Mouse (Mus musculus): ENCODE data around the gene Clpb. TPM values are rescaled to one million over a fixed set of nuclear protein-coding genes. Genes with fewer than 3 reads are reported as not detected.

Clpb gene
- polyA plus RNA-seq (2017; shearing (Covaris generic)) = 26.2 TPM

DNA sequence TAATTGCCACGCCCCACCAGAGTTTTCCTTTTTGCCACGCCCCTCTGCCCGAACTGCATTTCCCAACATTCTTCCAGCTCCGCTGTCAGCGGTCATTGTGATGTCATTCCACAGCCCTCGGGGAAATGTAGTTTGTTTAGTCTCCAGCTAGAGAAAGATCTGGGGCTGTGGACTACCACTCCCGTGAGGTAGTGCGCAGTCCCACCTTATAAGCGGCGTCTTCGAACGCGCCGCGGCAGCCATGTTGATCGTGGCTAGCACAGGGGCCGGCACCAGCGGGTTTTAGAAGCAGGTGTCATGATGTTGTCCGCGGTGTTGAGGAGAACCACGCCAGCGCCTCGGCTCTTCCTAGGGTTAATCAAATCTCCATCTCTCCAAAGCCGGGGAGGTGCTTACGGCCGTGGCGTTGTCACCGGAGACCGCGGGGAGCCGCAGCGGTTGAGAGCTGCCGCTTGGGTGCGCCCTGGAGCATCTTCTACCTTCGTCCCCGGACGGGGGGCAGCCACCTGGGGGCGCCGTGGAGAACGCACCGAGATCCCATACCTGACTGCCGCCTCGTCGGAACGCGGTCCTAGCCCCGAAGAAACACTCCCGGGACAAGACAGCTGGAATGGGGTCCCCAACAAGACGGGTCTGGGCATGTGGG lies at the start of gene Clpb:
TSS of gene Clpb (plus strand) at position 120 of the 646 bp plus-strand sequence.

DNA sequence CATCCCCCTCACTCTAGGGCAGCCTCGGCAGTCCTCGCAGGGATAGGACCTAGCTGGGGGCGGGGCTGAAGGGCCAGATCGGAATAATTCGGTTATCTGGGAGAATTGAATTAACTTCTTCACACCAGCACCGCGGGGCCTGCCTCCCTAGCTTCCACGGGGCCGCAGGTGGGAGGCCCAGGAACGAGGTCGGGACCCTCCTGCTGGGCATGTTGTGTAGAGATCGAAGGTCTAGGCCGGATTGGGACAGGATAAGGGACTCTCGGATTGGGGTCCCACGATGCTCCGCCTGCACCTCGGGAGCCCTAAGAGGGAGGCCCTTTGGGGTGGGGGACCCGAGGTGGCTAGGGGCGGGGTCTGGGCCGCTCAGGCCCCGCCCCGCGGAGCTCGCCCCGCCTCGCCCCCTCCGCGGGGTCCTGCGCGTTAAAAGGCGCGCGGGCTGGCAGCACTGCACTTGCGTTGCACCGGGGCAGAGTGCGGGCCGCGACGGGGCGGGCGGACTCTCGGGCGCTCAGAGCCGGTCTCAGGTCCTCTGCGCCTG lies 154.5 kb downstream of the Clpb start, which contains the start of gene Phox2a:
TSS of gene Phox2a (plus strand) at position 453 of the 541 bp plus-strand sequence.

DNA sequence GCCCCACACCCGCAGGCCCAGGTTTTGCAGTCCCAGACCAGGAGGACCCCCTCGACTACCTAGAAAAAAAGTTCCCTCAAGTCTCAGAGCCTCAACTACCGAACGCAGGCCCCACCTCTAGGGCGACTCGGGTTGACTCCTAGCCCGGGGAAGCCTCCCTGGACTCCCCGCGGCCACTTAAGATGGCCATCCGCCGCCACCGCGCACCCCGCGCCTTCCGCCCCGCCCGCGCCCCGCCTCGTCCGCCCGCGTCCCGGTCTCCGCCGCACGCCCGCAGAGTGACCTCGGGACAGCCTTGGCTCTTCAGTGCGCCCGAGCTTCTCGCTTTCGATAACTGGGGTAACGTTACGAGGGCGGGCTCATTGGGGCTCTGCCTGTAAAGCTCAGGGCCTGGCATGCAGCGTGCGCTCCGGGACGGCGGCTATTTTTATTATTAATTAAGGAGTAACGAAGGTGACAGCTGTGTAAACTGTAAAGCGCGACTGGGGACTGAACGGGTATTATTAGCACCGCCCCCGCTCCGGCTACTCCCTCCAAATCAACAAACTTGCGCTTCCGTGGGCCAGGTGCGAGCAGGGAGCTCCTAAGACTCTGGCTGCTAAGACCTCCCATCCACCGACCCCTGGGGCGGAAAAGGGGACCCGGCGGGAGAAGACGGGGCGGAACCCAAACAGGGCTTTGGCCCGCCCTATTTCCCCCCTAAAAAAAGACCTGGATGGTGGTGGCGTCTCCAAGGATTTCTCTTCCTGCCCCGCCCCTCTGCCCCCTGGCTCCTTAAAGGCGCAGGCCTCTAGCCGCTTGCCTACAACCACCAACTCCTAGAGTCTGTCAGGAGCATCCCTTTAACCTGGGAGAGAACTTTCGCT lies 174.4 kb downstream of the Clpb start, which contains the start of gene Inppl1:
TSS of gene Inppl1 (minus strand) at position 624 of the 866 bp plus-strand sequence.

Other genes starting within 250 kb of the Clpb start
- 17.7 TPM for gene Pde2a, start 241.9 kb upstream of the Clpb start, polyA plus RNA-seq (2017; shearing (Covaris generic))
- gene Art2b, start 78.0 kb upstream of the Clpb start, polyA plus RNA-seq (2017; shearing (Covaris generic)) = 194 TPM
- not detected for gene Phox2a, start 154.7 kb downstream of the Clpb start, polyA plus RNA-seq (2017; shearing (Covaris generic))
- 5.6 TPM for gene Inppl1, start 174.6 kb downstream of the Clpb start, polyA plus RNA-seq (2017; shearing (Covaris generic))
- not detected for gene Folr2, start 193.6 kb downstream of the Clpb start, polyA plus RNA-seq (2017; shearing (Covaris generic))
- 64.5 TPM for gene Anapc15, start 200.1 kb downstream of the Clpb start, polyA plus RNA-seq (2017; shearing (Covaris generic))
- gene Folr1, start 207.2 kb downstream of the Clpb start, polyA plus RNA-seq (2017; shearing (Covaris generic)) = not detected
- gene Lamtor1, start 242.3 kb downstream of the Clpb start, polyA plus RNA-seq (2017; shearing (Covaris generic)) = 172 TPM
- 0.71 TPM for gene Tomt, start 242.7 kb downstream of the Clpb start, polyA plus RNA-seq (2017; shearing (Covaris generic))